Mouse (Mus musculus): ENCODE results near the gene Sgsm3. TPM values are rescaled to one million over a fixed set of nuclear protein-coding genes. Genes with fewer than 3 reads are reported as not detected.

Gene Sgsm3
- polyA plus RNA-seq, 1 experiment: 12.6 TPM

- no peak for DNase-seq (ENCODE audit: low read depth in 1 of 2, low spot score in 2 of 2)
- Histone ChIP-seq H3K4me1 (ENCODE audit: control insufficient read depth, insufficient read depth, insufficient read length) (no peaks in the 10 kb centered on the region), H3K36me3 (ENCODE audit: control insufficient read depth, insufficient read depth, low read length) (no peaks in the 10 kb centered on the region), H3K27ac (ENCODE audit: insufficient read depth, low read length) (no peak overlapping the region), H3K4me3 (ENCODE audit: extremely low read depth, insufficient read depth, insufficient read length) (no peak overlapping the region), H3K27me3 (ENCODE audit: control insufficient read depth, insufficient read depth, low read length) (no peaks in the 10 kb centered on the region)
- TF ChIP-seq POLR2A (IDR thresholded peaks at IDR 0.05; ENCODE audit: low read depth, low read length) (no peak), CTCF (IDR thresholded peaks at IDR 0.05; ENCODE audit: extremely low read depth, insufficient read depth, insufficient read length, insufficient replicate concordance) (no peak)
- 91% methylated on average over 6 of the region's 6 CpGs for WGBS
Observed at GRCm38 (mm10) chr15:80996090-80996835, 18.7 kb downstream of the Sgsm3 start.

GRCm38 (mm10) chr15:80997077-80997476, 19.5 kb downstream of the Sgsm3 start:
- H3K4me1 ChIP-seq (ENCODE audit: control insufficient read depth, insufficient read depth, insufficient read length): no peaks in the 10 kb centered on the region
- TF ChIP-seq POLR2A (IDR thresholded peaks at IDR 0.05; ENCODE audit: low read depth, low read length): no peak
- no peak for TF ChIP-seq CTCF (IDR thresholded peaks at IDR 0.05; ENCODE audit: extremely low read depth, insufficient read depth, insufficient read length, insufficient replicate concordance)
- H3K4me3 ChIP-seq (ENCODE audit: extremely low read depth, insufficient read depth, insufficient read length): no peak overlapping the region
- WGBS: 67% methylated on average over 1 of the region's 1 CpGs
- no peaks in the 10 kb centered on the region for H3K27me3 ChIP-seq (ENCODE audit: control insufficient read depth, insufficient read depth, low read length)
- H3K27ac ChIP-seq (ENCODE audit: insufficient read depth, low read length): no peak overlapping the region
- no peak for DNase-seq (ENCODE audit: low read depth in 1 of 2, low spot score in 2 of 2)
- H3K36me3 ChIP-seq (ENCODE audit: control insufficient read depth, insufficient read depth, low read length): no peaks in the 10 kb centered on the region

- WGBS: 46% methylated on average over 3 of the region's 4 CpGs
- H3K27me3 ChIP-seq (ENCODE audit: control insufficient read depth, insufficient read depth, low read length): no peaks in the 10 kb centered on the region
- H3K27ac ChIP-seq (ENCODE audit: insufficient read depth, low read length): no peak overlapping the region
- no peak overlapping the region for H3K4me3 ChIP-seq (ENCODE audit: extremely low read depth, insufficient read depth, insufficient read length)
- DNase-seq (ENCODE audit: low read depth in 1 of 2, low spot score in 2 of 2): no peak
- no peaks in the 10 kb centered on the region for H3K36me3 ChIP-seq (ENCODE audit: control insufficient read depth, insufficient read depth, low read length)
- no peaks in the 10 kb centered on the region for H3K4me1 ChIP-seq (ENCODE audit: control insufficient read depth, insufficient read depth, insufficient read length)
- TF ChIP-seq CTCF (IDR thresholded peaks at IDR 0.05; ENCODE audit: extremely low read depth, insufficient read depth, insufficient read length, insufficient replicate concordance) (no peak), POLR2A (IDR thresholded peaks at IDR 0.05; ENCODE audit: low read depth, low read length) (no peak)
Observed at GRCm38 (mm10) chr15:81000419-81001138, 23.0 kb downstream of the Sgsm3 start.

GRCm38 (mm10) chr15:81006127-81006735, 28.7 kb downstream of the Sgsm3 start:
- no peak for DNase-seq (ENCODE audit: low read depth in 1 of 2, low spot score in 2 of 2)
- H3K36me3 ChIP-seq (ENCODE audit: control insufficient read depth, insufficient read depth, low read length): peaks cover 2% of the 10 kb centered on the region; the same call in 1 of the 2 replicates
- no peaks in the 10 kb centered on the region for H3K4me1 ChIP-seq (ENCODE audit: control insufficient read depth, insufficient read depth, insufficient read length)
- H3K4me3 ChIP-seq (ENCODE audit: extremely low read depth, insufficient read depth, insufficient read length): no peak overlapping the region
- 92% methylated on average over 10 of the region's 10 CpGs for WGBS
- H3K27me3 ChIP-seq (ENCODE audit: control insufficient read depth, insufficient read depth, low read length): no peaks in the 10 kb centered on the region
- no peak for TF ChIP-seq POLR2A (IDR thresholded peaks at IDR 0.05; ENCODE audit: low read depth, low read length)
- TF ChIP-seq CTCF (IDR thresholded peaks at IDR 0.05; ENCODE audit: extremely low read depth, insufficient read depth, insufficient read length, insufficient replicate concordance): no peak
- no peak overlapping the region for H3K27ac ChIP-seq (ENCODE audit: insufficient read depth, low read length)

GRCm38 (mm10) chr15:81007339-81007738, 29.8 kb downstream of the Sgsm3 start:
- Histone ChIP-seq H3K36me3 (ENCODE audit: control insufficient read depth, insufficient read depth, low read length) (peaks cover 2% of the 10 kb centered on the region), H3K4me1 (ENCODE audit: control insufficient read depth, insufficient read depth, insufficient read length) (no peaks in the 10 kb centered on the region), H3K27ac (ENCODE audit: insufficient read depth, low read length) (no peak overlapping the region), H3K4me3 (ENCODE audit: extremely low read depth, insufficient read depth, insufficient read length) (no peak overlapping the region), H3K27me3 (ENCODE audit: control insufficient read depth, insufficient read depth, low read length) (no peaks in the 10 kb centered on the region)
- WGBS: 94% methylated on average over 9 of the region's 9 CpGs
- no peak for DNase-seq (ENCODE audit: low read depth in 1 of 2, low spot score in 2 of 2)
- TF ChIP-seq POLR2A (IDR thresholded peaks at IDR 0.05; ENCODE audit: low read depth, low read length): no peak
- no peak for TF ChIP-seq CTCF (IDR thresholded peaks at IDR 0.05; ENCODE audit: extremely low read depth, insufficient read depth, insufficient read length, insufficient replicate concordance)

- Histone ChIP-seq H3K4me1 (ENCODE audit: control insufficient read depth, insufficient read depth, insufficient read length) (no peaks in the 10 kb centered on the region), H3K27ac (ENCODE audit: insufficient read depth, low read length) (no peak overlapping the region), H3K4me3 (ENCODE audit: extremely low read depth, insufficient read depth, insufficient read length) (no peak overlapping the region), H3K36me3 (ENCODE audit: control insufficient read depth, insufficient read depth, low read length) (peaks cover 7% of the 10 kb centered on the region), H3K27me3 (ENCODE audit: control insufficient read depth, insufficient read depth, low read length) (no peaks in the 10 kb centered on the region)
- no peak for DNase-seq (ENCODE audit: low read depth in 1 of 2, low spot score in 2 of 2)
- TF ChIP-seq CTCF (IDR thresholded peaks at IDR 0.05; ENCODE audit: extremely low read depth, insufficient read depth, insufficient read length, insufficient replicate concordance) (no peak), POLR2A (IDR thresholded peaks at IDR 0.05; ENCODE audit: low read depth, low read length) (no peak)
- WGBS: 97% methylated on average over 8 of the region's 8 CpGs
Observed at GRCm38 (mm10) chr15:81007905-81008304, 30.3 kb downstream of the Sgsm3 start.
